Mouse (Mus musculus) MEL (cell line): ENCODE results near the gene Endog.

ENCODE experiments used
- BHLHE40 ChIP-seq: IDR thresholded peaks from 2 replicates; pipeline ENCODE4 v1.6.1; 2012; ENCODE audit warnings: low read depth, mild to moderate bottlenecking, inconsistent platforms, low read length, improper control_type of control experiment, borderline replicate concordance
- CTCF ChIP-seq, 3 experiments: IDR thresholded peaks in 2 of 3; conservative IDR thresholded peaks in 1 of 3; 2 replicates each; pipeline ENCODE4 v1.5.1; 2011 to 2012; ENCODE audit warnings: low read length in 3 of 3, low read depth in 2 of 3, mild to moderate bottlenecking in 2 of 3, improper control_type of control experiment in 1 of 3, inconsistent platforms in 1 of 3, mixed read lengths in 1 of 3, moderate library complexity in 1 of 3; ENCODE audit not compliant: control insufficient read depth in 1 of 3, insufficient read depth in 1 of 3, poor library complexity in 1 of 3, severe bottlenecking in 1 of 3
- EP300 ChIP-seq, 2 experiments: IDR thresholded peaks; 2 replicates each; pipeline ENCODE4 v1.6.1; 2011; ENCODE audit warnings: improper control_type of control experiment in 2 of 2, low read length in 2 of 2, low read depth in 1 of 2, mild to moderate bottlenecking in 1 of 2
- GATA1 ChIP-seq: IDR thresholded peaks from 2 replicates; pipeline ENCODE4 v1.6.1; 2011; ENCODE audit warnings: low read depth, low read length, improper control_type of control experiment
- POLR2A ChIP-seq, 2 experiments: IDR thresholded peaks; 2 replicates each; pipeline ENCODE4 v1.6.1; 2011 to 2012; ENCODE audit warnings: low read length in 2 of 2, mild to moderate bottlenecking in 2 of 2, control low read depth in 1 of 2, improper control_type of control experiment in 1 of 2, low read depth in 1 of 2, moderate library complexity in 1 of 2; ENCODE audit not compliant: control insufficient read depth in 1 of 2, insufficient read depth in 1 of 2, poor library complexity in 1 of 2
- RAD21 ChIP-seq: IDR thresholded peaks from 2 replicates; pipeline ENCODE4 v1.6.1; 2011; ENCODE audit warnings: mild to moderate bottlenecking, low read depth, low read length, improper control_type of control experiment
- RCOR1 ChIP-seq: IDR thresholded peaks from 2 replicates; pipeline ENCODE4 v1.6.1; 2012; ENCODE audit warnings: low read depth, mild to moderate bottlenecking, inconsistent platforms, low read length, improper control_type of control experiment

GRCm38 (mm10) chr2:30200388-30200925, 29.2 kb downstream of the Endog start:
- TF ChIP-seq BHLHE40 (no peak), GATA1 (no peak), EP300 (IDR thresholded peaks at IDR 0.05; ENCODE audit: low read depth in 1 of 2, low read length in 2 of 2) (no peak), CTCF (IDR thresholded peaks at IDR 0.05 in 2 of 3, conservative IDR thresholded peaks at IDR 0.05 in 1 of 3; ENCODE audit: control insufficient read depth in 1 of 3, insufficient read depth in 1 of 3, low read depth in 2 of 3, low read length in 3 of 3, poor library complexity in 1 of 3, severe bottlenecking in 1 of 3) (no peak), POLR2A (IDR thresholded peaks at IDR 0.05; ENCODE audit: control insufficient read depth in 1 of 2, insufficient read depth in 1 of 2, low read depth in 1 of 2, low read length in 2 of 2, poor library complexity in 1 of 2) (no peak), RCOR1 (no peak), RAD21 (no peak)
